In the genomic region with DNA sequence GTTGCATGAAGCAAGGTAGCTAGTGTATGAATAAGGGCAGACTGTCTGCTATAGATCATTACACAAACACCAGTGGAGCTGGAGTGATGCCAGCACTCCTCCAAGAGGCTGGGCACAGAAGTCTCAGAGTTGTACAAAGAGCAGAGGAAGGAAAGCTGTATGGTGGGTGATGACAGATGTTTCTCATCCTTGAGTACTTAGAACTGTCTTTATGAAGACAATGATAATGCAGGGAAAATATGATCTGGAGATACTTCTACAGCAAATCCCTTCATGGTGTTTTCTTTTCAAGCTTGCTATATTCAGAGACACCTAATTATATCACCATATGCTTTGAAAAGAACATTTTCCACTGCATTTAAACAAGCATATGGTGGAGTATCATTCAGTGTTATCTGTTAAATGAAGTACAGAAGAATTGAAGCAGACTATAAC, we compare ENCODE assay signal across 14 mouse cellular contexts. TPM values are rescaled to one million over a fixed set of nuclear protein-coding genes. Genes with fewer than 3 reads are reported as not detected.
DNase-seq lines count a peak whose midpoint lies in the region; ATAC-seq lines count a peak whose summit lies in the region.
"Had no signal": no experiment of that assay in that cellular context is flagged by ENCODE, and none has a peak within 500 bp of the region (broad histone marks: within the 10 kb centered on the region; RNA-seq: fewer than 3 reads in every experiment).

No protein-coding gene starts in this region.

- no peak for DNase-seq in lung, postnatal 10 days
- DNase-seq in frontal cortex, postnatal 10 days (ENCODE audit: low spot score in 2 of 2), result peak; percentile 5 to 6
- peak; percentile 38 for DNase-seq in left cerebral cortex, adult 11 months (ENCODE audit: low spot score)
- DNase-seq in right cerebral cortex, postnatal 25 days, result peak; percentile 19
- no peak for DNase-seq in gastrocnemius, adult 8-10 months (ENCODE audit: low spot score in 2 of 2)
- DNase-seq in gastrocnemius, postnatal 14 days, result no peak
- DNase-seq: adrenal gland, postnatal 36 days; gastrocnemius, adult 2 months; heart, postnatal 36 days; thymus, postnatal 36 days had no signal

- no peaks in the 10 kb centered on the region for H3K27me3 ChIP-seq in lung, embryonic 16.5 days (ENCODE audit: control insufficient read depth, insufficient read depth, low read depth, low read length)
- H3K27me3 ChIP-seq: liver, embryonic 15.5 days had no signal

- peak; percentile 93 for ATAC-seq in lung, embryonic 16.5 days (ENCODE audit: low read depth)

- intact Hi-C loops in gastrocnemius, postnatal 14 days (cut with DNase I; ENCODE audit: low total_unique reads), result no loop called here

- H3K9ac ChIP-seq in lung, embryonic 16.5 days (ENCODE audit: low read length), result no peak overlapping the region
- H3K9ac ChIP-seq: liver, embryonic 15.5 days had no signal

- no peak overlapping the region for H3K27ac ChIP-seq in lung, embryonic 16.5 days (ENCODE audit: low read length)
- H3K27ac ChIP-seq: gastrocnemius, adult 2 months; liver, embryonic 15.5 days had no signal

- H3K9me3 ChIP-seq in lung, embryonic 16.5 days (ENCODE audit: control insufficient read depth, low read length), result no peaks in the 10 kb centered on the region
- H3K9me3 ChIP-seq: G1E; liver, embryonic 15.5 days had no signal

- no peaks in the 10 kb centered on the region for H3K36me3 ChIP-seq in lung, embryonic 16.5 days (ENCODE audit: control insufficient read depth, insufficient read depth, low read length)
- H3K36me3 ChIP-seq: G1E; liver, embryonic 15.5 days had no signal

- H3K4me1 ChIP-seq in lung, embryonic 16.5 days (replicated peaks; ENCODE audit: control insufficient read depth, insufficient read depth, low read length), result no peaks in the 10 kb centered on the region
- H3K4me1 ChIP-seq: liver, embryonic 15.5 days had no signal

- H3K4me3 ChIP-seq in lung, embryonic 16.5 days (ENCODE audit: low read length), result no peak overlapping the region
- H3K4me3 ChIP-seq: gastrocnemius, adult 2 months; liver, embryonic 15.5 days; myocyte had no signal

- H3K4me2 ChIP-seq in lung, embryonic 16.5 days (ENCODE audit: low read depth, low read length), result no peak overlapping the region
- H3K4me2 ChIP-seq: liver, embryonic 15.5 days had no signal

RNA-seq across cellular contexts. Expression of a gene that starts 56.1 kb away (rescaled TPM):
- polyA plus RNA-seq in lung, embryonic 16.5 days (2015; fragmentation: Nextera tagmentation; extraction: Ambion mirVana), result 56.9 and 60.1 TPM in 2 replicates
- total RNA-seq in gastrocnemius, adult 8-10 months (2022), result 10 to 100 TPM; 27.5 to 39.1 (median 29.0) TPM
- 10 to 100 TPM; 35.2 to 62.4 TPM for total RNA-seq in gastrocnemius, postnatal 14 days (2021)

Comparison
In these comparisons a context has a peak if more than half of its experiments do, and no peak if none do; other contexts are left out.
1. DNase-seq: peak in frontal cortex, postnatal 10 days (2 of 2), left cerebral cortex, adult 11 months (single experiment) and right cerebral cortex, postnatal 25 days (single experiment); none in lung, postnatal 10 days (single experiment), gastrocnemius, adult 8-10 months (0 of 2) and gastrocnemius, postnatal 14 days (single experiment).